Mouse (Mus musculus): ENCODE results near the gene Herc3. TPM values are rescaled to one million over a fixed set of nuclear protein-coding genes. Genes with fewer than 3 reads are reported as not detected.

Gene Herc3
- polyA plus RNA-seq, 1 experiment = 95.9 TPM

- WGBS = 76% methylated on average over 12 of the region's 12 CpGs
Measured at GRCm38 (mm10) chr6:58965071-58965831, 134.0 kb downstream of the Herc3 start.

GRCm38 (mm10) chr6:58968272-58968671 is 137.0 kb downstream of the Herc3 start:
- Histone ChIP-seq H3K4me3 (ENCODE audit: control insufficient read depth, insufficient read depth, low read length) (no peak overlapping the region), H3K36me3 (ENCODE audit: control insufficient read depth, insufficient read depth, low read length) (no peaks in the 10 kb centered on the region), H3K4me1 (replicated peaks; ENCODE audit: control insufficient read depth, insufficient read depth, low read length) (no peaks in the 10 kb centered on the region), H3K27ac (ENCODE audit: control insufficient read depth, insufficient read depth, low read length) (no peak overlapping the region), H3K27me3 (ENCODE audit: control insufficient read depth, insufficient read depth, low read length) (no peaks in the 10 kb centered on the region)
- TF ChIP-seq POLR2A (IDR thresholded peaks at IDR 0.05; ENCODE audit: control insufficient read depth, extremely low read depth, insufficient read depth, low read length, poor library complexity) = no peak
- 90% methylated on average over 3 of the region's 3 CpGs for WGBS
- DNase-seq = no peak

More at GRCm38 (mm10) chr6:58965071-58965831, 134.0 kb downstream of the Herc3 start:
- H3K36me3 ChIP-seq (ENCODE audit: control insufficient read depth, insufficient read depth, low read length) = no peaks in the 10 kb centered on the region
- H3K4me1 ChIP-seq (replicated peaks; ENCODE audit: control insufficient read depth, insufficient read depth, low read length) = no peaks in the 10 kb centered on the region
- no peak overlapping the region for H3K4me3 ChIP-seq (ENCODE audit: control insufficient read depth, insufficient read depth, low read length)
- H3K27me3 ChIP-seq (ENCODE audit: control insufficient read depth, insufficient read depth, low read length) = no peaks in the 10 kb centered on the region
- TF ChIP-seq POLR2A (IDR thresholded peaks at IDR 0.05; ENCODE audit: control insufficient read depth, extremely low read depth, insufficient read depth, low read length, poor library complexity) = no peak
- no peak for TF ChIP-seq CTCF (IDR thresholded peaks at IDR 0.05; ENCODE audit: borderline replicate concordance, control insufficient read depth, extremely low read depth, insufficient read depth, low read length, poor library complexity)
- DNase-seq = no peak
- no peak overlapping the region for H3K27ac ChIP-seq (ENCODE audit: control insufficient read depth, insufficient read depth, low read length)

Other genes starting within 250 kb of the Herc3 start
- gene Abcg2, start 246.9 kb upstream of the Herc3 start, polyA plus RNA-seq (2012; rRNA removed) = 4.3 and 7.4 TPM in 2 replicates
- gene Nap1l5, start 75.6 kb downstream of the Herc3 start, polyA plus RNA-seq (2012; rRNA removed) = 0.09 TPM in 1 of 2 replicates, not detected in the other
- gene Fam13a, start 193.1 kb downstream of the Herc3 start, polyA plus RNA-seq (2012; rRNA removed) = 2.3 and 2.6 TPM in 2 replicates

Measured in thymus, adult 2 months (tissue).